Comparison of ENCODE assay signal across 9 mouse cellular contexts in the genomic region with DNA sequence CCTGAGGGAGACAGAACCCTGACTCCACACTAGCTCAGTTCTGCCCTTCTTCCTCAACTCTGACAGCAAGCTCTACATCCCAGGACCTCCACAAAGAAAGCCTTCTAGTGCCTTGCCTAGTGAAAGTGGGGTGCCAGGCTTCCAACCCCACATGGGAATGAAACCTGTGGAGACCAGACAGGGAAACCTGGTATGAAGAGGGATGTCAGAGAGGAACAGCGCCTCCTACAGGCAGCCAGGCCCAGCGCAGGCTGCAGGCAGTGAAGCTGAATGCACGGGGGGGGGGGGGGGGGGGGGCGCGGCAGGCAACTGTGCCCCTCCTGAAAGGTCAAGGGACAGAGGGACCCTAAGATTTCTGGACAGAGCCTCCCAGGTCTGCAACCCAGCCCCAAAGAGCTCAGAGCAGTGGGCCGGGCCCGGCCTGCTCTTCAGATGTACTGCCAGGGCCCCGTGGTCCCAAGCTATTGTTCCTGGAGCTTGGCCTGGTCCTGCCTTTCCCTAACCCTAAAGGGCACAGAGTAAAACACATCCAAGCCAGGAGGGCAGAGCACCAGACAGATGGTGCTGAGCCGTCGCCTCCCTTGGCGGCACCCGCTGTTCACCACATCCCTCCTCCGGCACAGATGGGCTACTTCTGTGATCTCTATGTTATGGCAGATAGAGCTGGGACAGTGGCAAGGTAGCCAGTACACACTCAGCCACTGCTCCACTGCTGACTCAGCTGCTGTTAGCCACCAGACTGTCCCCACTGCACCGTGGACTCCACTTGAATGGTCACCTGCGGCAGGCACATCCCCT. TPM values are rescaled to one million over a fixed set of nuclear protein-coding genes. Genes with fewer than 3 reads are reported as not detected.
A peak's percentile ranks its signal among the peaks of the same experiment; 100 is the strongest.
DNase-seq lines count a peak whose midpoint lies in the region; ATAC-seq and TF ChIP-seq lines count a peak whose summit lies in the region.
"Had no signal": no experiment of that assay in that cellular context is flagged by ENCODE, and none has a peak within 500 bp of the region (broad histone marks: within the 10 kb centered on the region; RNA-seq: fewer than 3 reads in every experiment).

No protein-coding gene starts in this region.

- no peaks in the 10 kb centered on the region for H3K4me1 ChIP-seq in G1E (ENCODE audit: insufficient read depth, low read depth, low read length)

- TF ChIP-seq CTCF in G1E (IDR thresholded peaks at IDR 0.05; ENCODE audit: low read depth, low read length): peak; percentile 40

- H3K36me3 ChIP-seq in G1E (replicated peaks): no peaks in the 10 kb centered on the region
- H3K36me3 ChIP-seq: embryonic facial prominence, embryonic 13.5 days had no signal

- H3K27me3 ChIP-seq in G1E (ENCODE audit: insufficient read depth, low read length): peaks cover 40% of the 10 kb centered on the region

- H3K9me3 ChIP-seq in G1E (replicated peaks): no peaks in the 10 kb centered on the region
- H3K9me3 ChIP-seq: embryonic facial prominence, embryonic 13.5 days had no signal

- H3K4me3 ChIP-seq in G1E (ENCODE audit: low read depth, low read length): no peak overlapping the region
- H3K4me3 ChIP-seq: embryonic facial prominence, embryonic 13.5 days had no signal

- no peak for ATAC-seq in G1E (ENCODE audit: extremely low read depth, insufficient number of reproducible peaks, low FRiP score, poor library complexity, severe bottlenecking)

- peak; percentile 55 for DNase-seq in layer of hippocampus, adult 11-12 months (ENCODE audit: low spot score)
- DNase-seq in layer of hippocampus, adult 9-10 months (ENCODE audit: low spot score): no peak
- DNase-seq in G1E (ENCODE audit: low spot score): no peak
- peak; percentile 43 to 52 for DNase-seq in cerebellum, postnatal 36 days
- DNase-seq in lung, postnatal 14 days: peak; percentile 45
- no peak for DNase-seq in urinary bladder, postnatal 36 days (ENCODE audit: low spot score in 2 of 2)
- DNase-seq in ovary, postnatal 14 days (ENCODE audit: low spot score): no peak

RNA-seq across cellular contexts. Expression of gene Qrfp, which starts 13.8 kb away (rescaled TPM):
- total RNA-seq in G1E (2014; fragmentation: Nextera tagmentation) (not detected in 2 replicates), G1E (2017) (0.11 TPM in 1 of 2 replicates, not detected in the other)
- not detected in 2 replicates for polyA plus RNA-seq in G1E (2012)
- total RNA-seq: left cerebral cortex, adult 8-10 months had no signal

RNA-seq across cellular contexts. Expression of gene Fibcd1, which starts 21.7 kb away (rescaled TPM):
- total RNA-seq in G1E (2014; fragmentation: Nextera tagmentation) (not detected in 2 replicates), G1E (2017) (0.11 TPM in 1 of 2 replicates, not detected in the other)
- not detected in 2 replicates for polyA plus RNA-seq in G1E (2012)

Comparison
In these comparisons a context has a peak if more than half of its experiments do, and no peak if none do; other contexts are left out.
1. DNase-seq: peak in layer of hippocampus, adult 11-12 months (single experiment), cerebellum, postnatal 36 days (2 of 2) and lung, postnatal 14 days (single experiment); none in layer of hippocampus, adult 9-10 months (single experiment), G1E (single experiment), urinary bladder, postnatal 36 days (0 of 2) and ovary, postnatal 14 days (single experiment).